Mouse (Mus musculus): ENCODE measurements at regions not wholly inside any gene's neighbourhood (a gene's known extent, or its start where the extent isn't known, plus 50 kb on each side); places are given as distances from the start of the nearest gene placed in this dataset.
A peak's percentile ranks its signal among the peaks of the same experiment; 100 is the strongest.

GRCm38 (mm10) chr1:66099562-66100444 is 75.3 kb upstream of the Map2 start:
- WGBS = 60% methylated on average over 5 of the region's 5 CpGs
- Histone ChIP-seq H3K4me3 (no peak overlapping the region), H3K79me2 (replicated peaks; ENCODE audit: control insufficient read depth, insufficient read depth, low read length) (no peaks in the 10 kb centered on the region), H3K27me3 (ENCODE audit: control insufficient read depth, insufficient read depth, low read length) (no peaks in the 10 kb centered on the region), H3K27ac (no peak overlapping the region), H3K4me1 (ENCODE audit: control insufficient read depth, insufficient read depth, low read length) (no peaks in the 10 kb centered on the region), H3K36me3 (ENCODE audit: control insufficient read depth, insufficient read depth, low read length) (no peaks in the 10 kb centered on the region), H3K9ac (ENCODE audit: low read depth, low read length) (no peak overlapping the region)
- intact Hi-C loops (cut with DNase I) = loop anchor here (10.0 kb wide), 3 partner anchors 455 to 815 kb away; partner anchors contain the start of gene Pth2r
- DNase-seq = no peak
- TF ChIP-seq CTCF (IDR thresholded peaks at IDR 0.05) (peak; percentile 77), POLR2A (IDR thresholded peaks at IDR 0.05; ENCODE audit: insufficient read depth, low read depth, low read length) (no peak)

- Histone ChIP-seq H3K79me2 (replicated peaks; ENCODE audit: control insufficient read depth, insufficient read depth, low read length) (no peaks in the 10 kb centered on the region), H3K27me3 (ENCODE audit: control insufficient read depth, insufficient read depth, low read length) (no peaks in the 10 kb centered on the region), H3K27ac (no peak overlapping the region), H3K4me1 (ENCODE audit: control insufficient read depth, insufficient read depth, low read length) (no peaks in the 10 kb centered on the region), H3K4me3 (no peak overlapping the region), H3K36me3 (ENCODE audit: control insufficient read depth, insufficient read depth, low read length) (no peaks in the 10 kb centered on the region), H3K9ac (ENCODE audit: low read depth, low read length) (no peak overlapping the region)
- DNase-seq = no peak
- WGBS = 32% methylated on average over 2 of the region's 2 CpGs
- intact Hi-C loops (cut with DNase I) = loop anchor here (10.0 kb wide), 2 partner anchors 787 to 817 kb away; partner anchors contain the start of gene Pth2r
- no peak for TF ChIP-seq EP300 (IDR thresholded peaks at IDR 0.05; ENCODE audit: insufficient read depth, low read depth, low read length)
Measured at GRCm38 (mm10) chr1:66101419-66101818, 73.7 kb upstream of the Map2 start.

- H3K4me1 ChIP-seq (ENCODE audit: control insufficient read depth, insufficient read depth, low read length) = no peaks in the 10 kb centered on the region
- H3K36me3 ChIP-seq (ENCODE audit: control insufficient read depth, insufficient read depth, low read length) = no peaks in the 10 kb centered on the region
- peak; percentile 57 for TF ChIP-seq CTCF (IDR thresholded peaks at IDR 0.05)
- TF ChIP-seq POLR2A (IDR thresholded peaks at IDR 0.05; ENCODE audit: insufficient read depth, low read depth, low read length) = no peak
- no peak for TF ChIP-seq EP300 (IDR thresholded peaks at IDR 0.05; ENCODE audit: insufficient read depth, low read depth, low read length)
- WGBS = 43% methylated on average over 1 of the region's 1 CpGs
- H3K27ac ChIP-seq = no peak overlapping the region
- H3K9ac ChIP-seq (ENCODE audit: low read depth, low read length) = no peak overlapping the region
- no peak overlapping the region for H3K4me3 ChIP-seq
- H3K27me3 ChIP-seq (ENCODE audit: control insufficient read depth, insufficient read depth, low read length) = no peaks in the 10 kb centered on the region
- intact Hi-C loops (cut with DNase I) = loop anchor here (2.0 to 10.0 kb wide), 3 partner anchors 550 to 820 kb away; partner anchors contain the start of gene Pth2r
- no peaks in the 10 kb centered on the region for H3K79me2 ChIP-seq (replicated peaks; ENCODE audit: control insufficient read depth, insufficient read depth, low read length)
- DNase-seq = no peak
Measured at GRCm38 (mm10) chr1:66104493-66104892, 70.6 kb upstream of the Map2 start.

- no peak overlapping the region for H3K27ac ChIP-seq
- 76% methylated on average over 5 of the region's 5 CpGs for WGBS
- intact Hi-C loops (cut with DNase I) = loop anchor here (2.0 to 10.0 kb wide), 3 partner anchors 550 to 820 kb away; partner anchors contain the start of gene Pth2r
Measured at GRCm38 (mm10) chr1:66105206-66105605, 69.9 kb upstream of the Map2 start.

DNA sequence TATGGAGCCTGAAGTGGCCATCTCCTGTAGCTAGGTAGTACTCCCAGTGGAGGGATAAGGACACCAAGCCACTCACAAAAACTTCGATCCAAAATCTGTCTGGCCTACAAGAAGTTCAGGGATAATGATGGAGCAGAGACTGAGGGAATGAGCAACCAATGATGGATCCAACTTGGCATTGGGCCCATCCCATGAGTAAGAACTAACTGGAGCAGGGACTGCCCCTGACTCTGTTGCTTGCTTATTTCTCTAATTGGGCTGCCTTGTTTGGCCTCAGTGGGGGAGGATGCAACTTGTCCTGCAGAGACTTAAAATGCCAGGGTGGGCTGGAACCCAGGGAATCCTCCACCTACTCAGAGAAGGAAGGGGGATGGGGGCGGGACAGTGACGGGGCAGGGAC is 67.0 kb upstream of the Map2 start:
- H3K27ac ChIP-seq = no peak overlapping the region
- H3K27me3 ChIP-seq (ENCODE audit: control insufficient read depth, insufficient read depth, low read length) = no peaks in the 10 kb centered on the region
- intact Hi-C loops (cut with DNase I) = loop anchor here (10.0 kb wide), 2 partner anchors 793 to 823 kb away; partner anchors contain the start of gene Pth2r
- H3K9ac ChIP-seq (ENCODE audit: low read depth, low read length) = no peak overlapping the region
- H3K4me3 ChIP-seq = no peak overlapping the region
- no peaks in the 10 kb centered on the region for H3K79me2 ChIP-seq (replicated peaks; ENCODE audit: control insufficient read depth, insufficient read depth, low read length)
- H3K36me3 ChIP-seq (ENCODE audit: control insufficient read depth, insufficient read depth, low read length) = no peaks in the 10 kb centered on the region
- 80% methylated on average over 3 of the region's 3 CpGs for WGBS
- DNase-seq = no peak
- no peaks in the 10 kb centered on the region for H3K4me1 ChIP-seq (ENCODE audit: control insufficient read depth, insufficient read depth, low read length)
- TF ChIP-seq POLR2A (IDR thresholded peaks at IDR 0.05; ENCODE audit: insufficient read depth, low read depth, low read length) = no peak
- TF ChIP-seq EP300 (IDR thresholded peaks at IDR 0.05; ENCODE audit: insufficient read depth, low read depth, low read length) = no peak
- TF ChIP-seq CTCF (IDR thresholded peaks at IDR 0.05) = no peak

More at GRCm38 (mm10) chr1:66105206-66105605, 69.9 kb upstream of the Map2 start:
- no peak for DNase-seq
- no peaks in the 10 kb centered on the region for H3K27me3 ChIP-seq (ENCODE audit: control insufficient read depth, insufficient read depth, low read length)
- no peak overlapping the region for H3K4me3 ChIP-seq
- no peaks in the 10 kb centered on the region for H3K4me1 ChIP-seq (ENCODE audit: control insufficient read depth, insufficient read depth, low read length)
- no peak overlapping the region for H3K9ac ChIP-seq (ENCODE audit: low read depth, low read length)
- no peaks in the 10 kb centered on the region for H3K36me3 ChIP-seq (ENCODE audit: control insufficient read depth, insufficient read depth, low read length)
- TF ChIP-seq EP300 (IDR thresholded peaks at IDR 0.05; ENCODE audit: insufficient read depth, low read depth, low read length) (no peak), POLR2A (IDR thresholded peaks at IDR 0.05; ENCODE audit: insufficient read depth, low read depth, low read length) (no peak), CTCF (IDR thresholded peaks at IDR 0.05) (no peak)
- no peaks in the 10 kb centered on the region for H3K79me2 ChIP-seq (replicated peaks; ENCODE audit: control insufficient read depth, insufficient read depth, low read length)

DNA sequence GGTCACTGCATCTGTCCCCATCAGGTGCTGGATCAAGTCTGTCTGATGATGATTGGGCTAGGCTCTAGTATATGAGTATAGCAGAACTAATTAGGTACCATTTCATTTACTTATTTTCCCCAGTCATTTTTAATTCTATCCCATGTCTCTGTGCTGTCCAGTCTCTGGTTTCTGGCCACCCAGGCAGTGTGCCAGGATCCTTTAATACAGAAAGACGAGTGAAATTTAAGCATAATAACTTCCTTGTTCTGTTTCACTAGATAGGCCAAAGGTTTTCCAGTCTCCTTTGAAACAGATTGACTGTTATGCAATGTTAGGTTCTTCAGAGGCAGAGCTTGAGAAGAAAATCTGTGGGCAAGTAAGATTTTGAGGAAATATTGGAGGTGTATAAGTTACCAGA is 61.2 kb upstream of the Map2 start:
- intact Hi-C loops (cut with DNase I) = no loop called here
- Histone ChIP-seq H3K27me3 (ENCODE audit: control insufficient read depth, insufficient read depth, low read length) (no peaks in the 10 kb centered on the region), H3K79me2 (replicated peaks; ENCODE audit: control insufficient read depth, insufficient read depth, low read length) (no peaks in the 10 kb centered on the region), H3K4me3 (no peak overlapping the region), H3K27ac (no peak overlapping the region), H3K9ac (ENCODE audit: low read depth, low read length) (no peak overlapping the region), H3K4me1 (ENCODE audit: control insufficient read depth, insufficient read depth, low read length) (no peaks in the 10 kb centered on the region), H3K36me3 (ENCODE audit: control insufficient read depth, insufficient read depth, low read length) (no peaks in the 10 kb centered on the region)
- no peak for TF ChIP-seq POLR2A (IDR thresholded peaks at IDR 0.05; ENCODE audit: insufficient read depth, low read depth, low read length)
- no peak for DNase-seq
- WGBS = 49% methylated on average over 1 of the region's 1 CpGs

All from heart, adult 2 months (tissue).